Mouse (Mus musculus) testis, postnatal 10 days (tissue): ENCODE results near the gene Vegfb.

Experiments used
- DNase-seq: peaks from one replicate; pipeline ENCODE4 v3.0.0; 2021; ENCODE audit warnings: low spot score

Vegfb gene

GRCm38 (mm10) chr19:6972247-6972917 is 15.1 kb downstream of the Vegfb start:
- no peak for DNase-seq

GRCm38 (mm10) chr19:6971644-6972043 is 15.8 kb downstream of the Vegfb start:
- no peak for DNase-seq

- no peak for DNase-seq
Observed at GRCm38 (mm10) chr19:6970460-6971085, 16.9 kb downstream of the Vegfb start.

- peak; percentile 87 for DNase-seq
Observed at GRCm38 (mm10) chr19:6969665-6970381, 17.6 kb downstream of the Vegfb start.

- no peak for DNase-seq
Observed at GRCm38 (mm10) chr19:6969291-6969664, 18.2 kb downstream of the Vegfb start.

GRCm38 (mm10) chr19:6968491-6969271 is 18.8 kb downstream of the Vegfb start:
- DNase-seq: peak; percentile 79

GRCm38 (mm10) chr19:6956461-6956860 is 31.0 kb downstream of the Vegfb start:
- no peak for DNase-seq

- DNase-seq: no peak
Observed at GRCm38 (mm10) chr19:6955424-6955823, 32.0 kb downstream of the Vegfb start.

- peak; percentile 78 for DNase-seq
Observed at GRCm38 (mm10) chr19:6954046-6954445, 33.4 kb downstream of the Vegfb start.

GRCm38 (mm10) chr19:6952712-6953037 is 34.8 kb downstream of the Vegfb start:
- DNase-seq: peak; percentile 68

GRCm38 (mm10) chr19:6951994-6952711 is 35.3 kb downstream of the Vegfb start:
- DNase-seq: peak; percentile 86

GRCm38 (mm10) chr19:6951381-6951968 is 36.0 kb downstream of the Vegfb start:
- DNase-seq: peak; percentile 91

GRCm38 (mm10) chr19:6950613-6951153 is 36.8 kb downstream of the Vegfb start:
- DNase-seq: no peak

GRCm38 (mm10) chr19:6949951-6950350 is 37.5 kb downstream of the Vegfb start:
- no peak for DNase-seq

GRCm38 (mm10) chr19:6949532-6949931 is 37.9 kb downstream of the Vegfb start:
- DNase-seq: no peak

GRCm38 (mm10) chr19:6948186-6948585 is 39.3 kb downstream of the Vegfb start:
- no peak for DNase-seq

- no peak for DNase-seq
Observed at GRCm38 (mm10) chr19:6947742-6948141, 39.7 kb downstream of the Vegfb start.

GRCm38 (mm10) chr19:6943709-6944108 is 43.7 kb downstream of the Vegfb start:
- DNase-seq: no peak

GRCm38 (mm10) chr19:6942764-6943163 is 44.7 kb downstream of the Vegfb start:
- DNase-seq: peak; percentile 39

- peak; percentile 94 for DNase-seq
Observed at GRCm38 (mm10) chr19:6942249-6942691, 45.2 kb downstream of the Vegfb start, which contains the start of gene Gpr137. Gpr137 (minus strand) TSS chr19:6942480.
